Mouse (Mus musculus): Measurements from ENCODE around the gene Snrpf. TPM values are rescaled to one million over a fixed set of nuclear protein-coding genes. Genes with fewer than 3 reads are reported as not detected.

Snrpf gene
- polyA plus RNA-seq, 2 experiments, result 129 to 181 TPM

DNA sequence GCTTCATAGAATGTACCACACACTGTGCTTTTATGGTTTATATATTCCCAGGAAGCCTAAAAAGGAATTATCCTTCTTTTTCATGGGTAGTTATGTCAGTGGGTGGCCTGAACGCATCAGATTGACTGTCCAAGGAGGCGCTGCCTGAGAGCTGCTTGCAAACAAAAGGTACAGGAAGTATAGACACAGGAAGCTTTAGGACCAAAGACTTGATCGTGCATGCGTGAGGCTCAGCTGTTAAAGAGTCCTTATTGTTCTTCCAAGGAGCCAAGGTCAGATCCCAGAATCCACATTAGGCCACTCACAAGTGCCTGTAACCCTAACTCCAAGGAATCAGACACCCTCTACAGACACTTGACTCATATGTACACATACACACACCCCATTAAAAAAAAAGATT, 47.1 kb downstream of the Snrpf start:
- no peak for DNase-seq (ENCODE audit: low spot score)
- Histone ChIP-seq H3K4me2 (replicated peaks; ENCODE audit: low read depth, low read length, severe bottlenecking) (no peak overlapping the region), H3K36me3 (ENCODE audit: control insufficient read depth, insufficient read depth, low read length) (no peaks in the 10 kb centered on the region), H3K4me1 (ENCODE audit: control insufficient read depth, insufficient read depth, low read length) (peaks cover 9% of the 10 kb centered on the region), H3K27me3 (ENCODE audit: control insufficient read depth, insufficient read depth, low read length) (no peaks in the 10 kb centered on the region), H3K4me3 (replicated peaks; ENCODE audit: low read length) (no peak overlapping the region), H3K9ac (ENCODE audit: low read depth, low read length, severe bottlenecking) (no peak overlapping the region), H3K9me3 (ENCODE audit: control insufficient read depth, low read length) (no peaks in the 10 kb centered on the region), H3K27ac (replicated peaks; ENCODE audit: low read depth, low read length) (no peak overlapping the region)
- no peak for TF ChIP-seq POLR2A (IDR thresholded peaks at IDR 0.05; ENCODE audit: borderline replicate concordance, extremely low read depth, insufficient read depth, insufficient read length)
- ATAC-seq (ENCODE audit: low FRiP score, low read depth), result no peak
- WGBS, result 64% methylated on average over 4 of the region's 4 CpGs

DNA sequence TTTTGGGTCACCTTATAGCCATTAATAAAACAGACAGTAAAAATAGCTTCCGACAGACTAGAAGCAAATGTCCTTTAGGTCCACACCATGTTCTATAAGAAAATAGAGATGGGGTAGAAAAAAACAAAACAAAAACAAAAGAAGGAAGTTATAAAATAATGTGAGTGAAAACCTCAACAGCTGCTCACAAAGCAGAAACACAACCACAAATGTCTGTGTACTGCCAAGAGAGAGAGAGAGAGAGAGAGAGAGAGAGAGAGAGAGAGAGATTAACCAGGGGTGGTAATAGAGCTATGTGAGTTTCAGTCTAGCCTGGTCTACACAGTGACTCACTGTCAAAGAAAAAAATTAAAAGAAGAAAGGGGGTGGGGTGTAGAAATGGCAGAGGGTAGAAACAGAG, 47.9 kb downstream of the Snrpf start:
- H3K27ac ChIP-seq (replicated peaks; ENCODE audit: low read depth, low read length), result no peak overlapping the region
- H3K36me3 ChIP-seq (ENCODE audit: control insufficient read depth, insufficient read depth, low read length), result no peaks in the 10 kb centered on the region
- no peak overlapping the region for H3K4me3 ChIP-seq (replicated peaks; ENCODE audit: low read length)
- TF ChIP-seq POLR2A (IDR thresholded peaks at IDR 0.05; ENCODE audit: borderline replicate concordance, extremely low read depth, insufficient read depth, insufficient read length), result no peak
- H3K27me3 ChIP-seq (ENCODE audit: control insufficient read depth, insufficient read depth, low read length), result no peaks in the 10 kb centered on the region
- WGBS, result 73% methylated on average over 1 of the region's 1 CpGs
- H3K9me3 ChIP-seq (ENCODE audit: control insufficient read depth, low read length), result no peaks in the 10 kb centered on the region
- H3K4me2 ChIP-seq (replicated peaks; ENCODE audit: low read depth, low read length, severe bottlenecking), result no peak overlapping the region
- no peak overlapping the region for H3K9ac ChIP-seq (ENCODE audit: low read depth, low read length, severe bottlenecking)
- DNase-seq (ENCODE audit: low spot score) (no peak), ATAC-seq (ENCODE audit: low FRiP score, low read depth) (no peak)
- H3K4me1 ChIP-seq (ENCODE audit: control insufficient read depth, insufficient read depth, low read length), result peaks cover 9% of the 10 kb centered on the region

DNA sequence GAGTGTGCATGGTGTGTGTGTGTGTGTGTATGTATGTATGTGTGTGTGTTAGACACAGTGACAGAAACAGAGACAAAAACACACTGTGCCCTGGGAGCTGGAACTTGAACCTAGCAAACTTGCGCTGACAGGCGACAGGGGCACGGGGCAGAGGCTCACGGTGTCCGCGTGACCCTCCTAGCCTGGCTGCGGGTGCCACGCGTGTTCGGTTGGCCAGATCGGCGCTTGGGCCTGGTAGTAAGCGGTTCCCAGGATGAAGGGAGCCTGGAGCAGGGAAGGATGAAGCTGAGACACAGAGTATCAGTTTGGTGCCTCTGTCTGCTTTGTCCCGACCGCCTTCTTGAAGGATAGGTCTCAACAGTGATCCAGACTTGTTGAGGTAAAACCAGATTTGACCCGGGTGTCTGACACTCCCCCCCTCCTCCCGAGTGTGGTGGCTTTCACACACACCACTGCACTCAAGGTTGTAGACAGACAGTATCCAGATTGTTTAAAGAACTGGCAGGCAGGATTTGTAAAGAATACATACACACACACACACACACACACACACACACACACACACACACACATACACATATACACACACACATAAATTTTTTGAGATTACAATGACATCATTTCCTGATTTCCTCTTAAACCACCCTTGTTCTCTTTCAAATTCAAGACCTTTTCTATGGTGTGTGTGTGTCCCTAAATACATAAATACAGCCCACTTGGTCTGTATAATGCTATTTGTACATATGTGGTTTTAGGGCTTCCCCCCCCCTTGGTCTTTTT, 48.9 kb downstream of the Snrpf start, which contains the start of gene Ccdc38:
TSS of gene Ccdc38 (plus strand) at position 202 of the 780 bp plus-strand sequence.
- no peaks in the 10 kb centered on the region for H3K27me3 ChIP-seq (ENCODE audit: control insufficient read depth, insufficient read depth, low read length)
- H3K36me3 ChIP-seq (ENCODE audit: control insufficient read depth, insufficient read depth, low read length), result no peaks in the 10 kb centered on the region
- H3K4me3 ChIP-seq (replicated peaks; ENCODE audit: low read length), result peak within 1 kb of the TSS; percentile 39
- WGBS, result 68% methylated on average over 17 of the region's 17 CpGs
- H3K4me2 ChIP-seq (replicated peaks; ENCODE audit: low read depth, low read length, severe bottlenecking), result peak within 1 kb of the TSS; percentile 86
- DNase-seq (ENCODE audit: low spot score) (no peak), ATAC-seq (ENCODE audit: low FRiP score, low read depth) (no peak)
- peak within 1 kb of the TSS; percentile 52 for H3K9ac ChIP-seq (ENCODE audit: low read depth, low read length, severe bottlenecking)
- no peak within 1 kb of the TSS for H3K27ac ChIP-seq (replicated peaks; ENCODE audit: low read depth, low read length)
- TF ChIP-seq POLR2A (IDR thresholded peaks at IDR 0.05; ENCODE audit: borderline replicate concordance, extremely low read depth, insufficient read depth, insufficient read length), result no peak
- peaks cover 9% of the 10 kb centered on the region for H3K4me1 ChIP-seq (ENCODE audit: control insufficient read depth, insufficient read depth, low read length)
- no peaks in the 10 kb centered on the region for H3K9me3 ChIP-seq (ENCODE audit: control insufficient read depth, low read length)

DNA sequence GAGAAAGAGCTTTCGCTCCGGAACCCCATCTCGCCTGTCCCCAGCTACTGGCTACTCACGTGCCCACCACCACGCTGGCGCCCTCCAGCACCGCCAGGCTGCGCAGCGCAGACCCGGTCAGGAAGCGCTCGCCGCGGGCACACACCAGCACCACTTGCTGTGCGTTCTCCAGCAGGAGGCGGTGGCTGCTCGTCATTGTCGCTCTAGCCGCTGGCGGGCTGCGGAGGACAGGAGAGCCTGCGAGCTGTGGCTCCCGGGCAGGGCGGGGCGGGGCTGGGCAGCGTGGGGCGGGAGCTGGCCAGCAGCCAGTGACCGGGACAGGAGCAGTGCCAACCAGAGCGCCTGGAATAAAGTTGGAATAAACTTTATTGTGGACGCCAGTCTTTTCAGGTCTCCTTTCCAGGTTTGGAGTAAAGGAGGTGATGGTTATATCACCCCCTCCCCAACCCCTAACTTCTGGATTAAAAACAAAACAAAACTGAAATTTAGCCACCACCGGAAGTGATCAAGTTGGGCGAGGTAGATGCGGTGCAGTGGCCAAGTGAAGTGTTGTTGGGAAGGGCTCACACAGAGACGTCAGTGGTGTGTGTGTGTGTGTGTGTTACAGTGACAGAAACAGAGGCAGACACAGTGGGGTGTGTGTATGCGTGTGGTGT, 49.6 kb downstream of the Snrpf start, which contains the start of gene Amdhd1:
TSS of gene Amdhd1 (minus strand) at position 259 of the 656 bp plus-strand sequence.
- no peak within 1 kb of the TSS for H3K27ac ChIP-seq (replicated peaks; ENCODE audit: low read depth, low read length)
- WGBS, result 4% methylated on average over 29 of the region's 35 CpGs
- DNase-seq (ENCODE audit: low spot score) (peak; percentile 59), ATAC-seq (ENCODE audit: low FRiP score, low read depth) (peak; percentile 87; the same call in 1 of the 2 replicates)
- TF ChIP-seq POLR2A (IDR thresholded peaks at IDR 0.05; ENCODE audit: borderline replicate concordance, extremely low read depth, insufficient read depth, insufficient read length), result no peak
- peak within 1 kb of the TSS; percentile 86 for H3K4me2 ChIP-seq (replicated peaks; ENCODE audit: low read depth, low read length, severe bottlenecking)
- H3K9me3 ChIP-seq (ENCODE audit: control insufficient read depth, low read length), result no peaks in the 10 kb centered on the region
- H3K9ac ChIP-seq (ENCODE audit: low read depth, low read length, severe bottlenecking), result peak within 1 kb of the TSS; percentile 52
- H3K36me3 ChIP-seq (ENCODE audit: control insufficient read depth, insufficient read depth, low read length), result no peaks in the 10 kb centered on the region
- peaks cover 9% of the 10 kb centered on the region for H3K4me1 ChIP-seq (ENCODE audit: control insufficient read depth, insufficient read depth, low read length)
- H3K4me3 ChIP-seq (replicated peaks; ENCODE audit: low read length), result peak within 1 kb of the TSS; percentile 39
- H3K27me3 ChIP-seq (ENCODE audit: control insufficient read depth, insufficient read depth, low read length), result no peaks in the 10 kb centered on the region

DNA sequence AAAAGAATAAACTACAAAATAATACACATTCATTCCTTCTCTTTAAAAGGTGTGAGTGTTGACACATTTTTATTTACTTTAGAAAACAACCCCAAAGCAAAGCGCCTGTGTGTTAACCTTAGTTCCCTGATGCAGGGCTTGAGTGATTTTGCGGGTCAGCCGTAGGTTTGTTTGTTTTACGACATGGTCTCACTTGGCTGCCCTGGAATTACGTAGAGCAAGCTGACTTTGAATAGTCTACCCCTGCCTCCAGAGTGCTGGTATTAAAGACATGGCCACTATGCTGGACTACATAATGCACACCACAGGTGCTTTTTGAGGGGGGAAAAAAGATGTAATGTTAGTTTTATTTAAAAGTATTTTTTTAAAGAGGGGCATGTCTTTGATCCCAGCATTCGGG, 50.7 kb downstream of the Snrpf start:
- Histone ChIP-seq H3K27me3 (ENCODE audit: control insufficient read depth, insufficient read depth, low read length) (no peaks in the 10 kb centered on the region), H3K4me1 (ENCODE audit: control insufficient read depth, insufficient read depth, low read length) (peaks cover 9% of the 10 kb centered on the region), H3K36me3 (ENCODE audit: control insufficient read depth, insufficient read depth, low read length) (no peaks in the 10 kb centered on the region), H3K27ac (replicated peaks; ENCODE audit: low read depth, low read length) (no peak overlapping the region), H3K9me3 (ENCODE audit: control insufficient read depth, low read length) (no peaks in the 10 kb centered on the region), H3K4me3 (replicated peaks; ENCODE audit: low read length) (no peak overlapping the region), H3K4me2 (replicated peaks; ENCODE audit: low read depth, low read length, severe bottlenecking) (no peak overlapping the region), H3K9ac (ENCODE audit: low read depth, low read length, severe bottlenecking) (no peak overlapping the region)
- TF ChIP-seq POLR2A (IDR thresholded peaks at IDR 0.05; ENCODE audit: borderline replicate concordance, extremely low read depth, insufficient read depth, insufficient read length), result no peak
- ATAC-seq (ENCODE audit: low FRiP score, low read depth) (no peak), DNase-seq (ENCODE audit: low spot score) (no peak)
- 40% methylated on average over 6 of the region's 6 CpGs for WGBS

All from limb, embryonic 14.5 days (tissue).